Mouse (Mus musculus) lung, adult 2 months (tissue): ENCODE results near the gene Tsfm.

Experiments used
- CTCF ChIP-seq: fragments of 200-500 bp; IDR thresholded peaks from 2 replicates; pipeline ENCODE4 v1.5.1; 2011; ENCODE audit warnings: mild to moderate bottlenecking, low read length, control low read depth; ENCODE audit not compliant: insufficient read depth
- POLR2A ChIP-seq: fragments of 200-500 bp; IDR thresholded peaks from 2 replicates; pipeline ENCODE4 v1.6.1; 2011; ENCODE audit warnings: low read depth, mild to moderate bottlenecking, control low read depth, low read length, borderline replicate concordance; ENCODE audit errors: extremely low read depth

DNA sequence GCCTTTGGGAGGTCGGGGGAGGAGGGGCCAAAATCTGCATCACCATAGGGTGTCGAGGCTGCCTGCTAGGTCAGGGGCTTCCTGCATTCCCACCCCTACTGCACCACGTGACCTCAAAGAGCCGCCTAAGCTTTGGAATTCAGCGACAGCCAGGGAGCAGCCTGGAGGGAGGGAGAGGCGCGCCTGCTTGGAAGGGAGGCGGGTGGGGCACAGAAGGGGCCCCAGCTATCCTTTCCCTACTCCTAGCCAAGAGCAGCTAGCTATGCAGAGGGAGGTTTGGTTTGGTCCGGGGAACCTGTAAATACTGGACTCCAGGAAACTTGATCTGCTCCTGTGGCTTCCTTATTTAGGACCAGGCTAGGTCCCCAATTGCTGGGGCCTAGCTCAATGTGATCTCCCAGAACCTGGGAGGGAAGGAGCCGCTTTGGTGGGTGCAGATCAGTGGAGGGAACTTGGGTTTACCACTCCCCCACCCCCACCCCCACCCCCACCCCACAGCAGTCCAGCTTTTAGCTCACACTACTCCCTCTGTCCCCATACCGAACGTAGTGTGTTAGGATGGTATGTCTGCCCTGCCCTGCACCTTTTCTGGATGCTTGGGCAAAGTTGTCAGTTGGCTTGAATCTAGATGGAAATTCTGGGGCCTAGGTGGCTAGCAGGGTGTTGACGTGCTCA lies 58.5 kb downstream of the Tsfm start:
- TF ChIP-seq CTCF (no peak), POLR2A (no peak)
